Mouse (Mus musculus) spleen, adult 18-20 months (tissue): ENCODE measurements around the gene Rab44.
"Not testable (repeated sequence)": the region's sequence is repeated elsewhere in the genome, so short reads cannot be mapped to it uniquely, and the experiment has no call there.

Experiments
- DNase-seq, 2 experiments: peaks; one replicate each; pipeline ENCODE4 v3.0.0; 2022; ENCODE audit warnings: mixed read lengths in 2 of 2

The Rab44 gene

GRCm38 (mm10) chr17:29091348-29091944 lies 22.5 kb upstream of the Rab44 start:
- DNase-seq = no peak

GRCm38 (mm10) chr17:29092497-29092896 lies 21.4 kb upstream of the Rab44 start:
- DNase-seq = no peak

DNA sequence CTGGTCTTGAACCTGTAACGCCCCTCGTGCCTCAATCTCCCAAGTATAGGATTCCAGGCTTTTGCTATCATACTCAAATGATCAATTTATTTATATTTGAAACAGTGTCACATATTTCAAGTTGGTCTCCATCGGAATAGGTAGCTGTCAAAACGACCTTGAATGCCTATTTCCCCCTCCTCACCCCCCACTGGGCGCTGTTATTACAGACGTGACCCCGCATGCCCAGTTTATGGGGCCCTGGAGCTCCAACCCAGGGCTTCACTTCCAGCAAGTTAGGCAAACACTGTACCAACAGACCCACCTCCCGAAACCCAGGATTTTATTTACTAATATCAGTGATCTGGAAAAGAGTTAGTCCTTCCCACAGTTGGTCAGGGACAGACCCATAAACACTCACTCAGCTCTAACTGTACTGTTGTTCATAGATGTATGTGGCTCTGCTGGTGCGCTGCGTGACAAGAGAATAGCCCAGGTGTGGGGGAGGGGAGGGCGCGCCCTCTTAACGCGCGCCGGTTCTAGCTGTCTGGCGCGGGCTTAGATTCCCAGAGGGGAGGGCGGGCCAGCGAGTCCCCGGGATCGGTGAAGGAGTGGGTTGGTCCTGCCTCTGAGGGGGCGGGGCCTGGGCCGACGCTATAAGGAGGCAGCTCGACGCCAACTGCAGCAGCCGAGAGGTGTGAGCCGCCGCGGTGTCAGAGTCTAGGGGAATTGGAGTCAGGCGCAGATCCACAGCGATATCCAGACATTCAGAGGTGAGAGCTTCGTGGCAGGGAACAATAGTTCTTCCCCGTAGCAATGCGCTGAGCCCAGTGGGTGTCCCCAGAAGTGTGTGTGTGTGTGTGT lies 20.6 kb upstream of the Rab44 start:
- peak; percentile 63 to 72 for DNase-seq

- no peak for DNase-seq
Measured at GRCm38 (mm10) chr17:29093961-29094309, 20.0 kb upstream of the Rab44 start.

GRCm38 (mm10) chr17:29094310-29095181 lies 19.4 kb upstream of the Rab44 start:
- peak; percentile 27 to 45 for DNase-seq

DNA sequence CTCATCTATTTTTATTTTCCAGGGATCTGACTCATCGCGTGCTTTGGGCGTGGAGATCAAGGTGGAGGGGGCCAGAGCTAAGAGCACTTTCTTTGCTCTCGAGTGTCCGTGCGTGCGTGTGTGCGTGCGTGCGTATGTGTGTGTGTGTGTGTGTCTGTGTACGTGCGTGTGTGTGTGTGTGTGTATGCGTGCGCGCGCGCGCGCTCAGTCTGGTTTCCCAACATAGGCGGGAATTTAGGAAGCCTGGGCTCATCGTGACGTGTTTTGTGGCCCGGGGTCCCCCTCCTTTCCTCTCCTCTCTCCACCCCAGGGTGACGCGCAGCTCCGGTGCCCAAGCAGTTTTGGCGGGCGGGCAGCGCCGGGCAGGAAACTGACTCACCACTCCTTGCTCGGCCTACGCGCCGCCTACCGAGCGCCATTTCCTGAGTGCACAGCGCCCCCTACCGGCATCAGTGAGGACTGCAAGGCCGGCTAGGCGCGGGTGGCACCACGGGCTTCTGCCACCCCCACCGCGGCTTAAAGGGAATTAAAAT lies 18.7 kb upstream of the Rab44 start:
- DNase-seq = peak; percentile 88 to 97

DNA sequence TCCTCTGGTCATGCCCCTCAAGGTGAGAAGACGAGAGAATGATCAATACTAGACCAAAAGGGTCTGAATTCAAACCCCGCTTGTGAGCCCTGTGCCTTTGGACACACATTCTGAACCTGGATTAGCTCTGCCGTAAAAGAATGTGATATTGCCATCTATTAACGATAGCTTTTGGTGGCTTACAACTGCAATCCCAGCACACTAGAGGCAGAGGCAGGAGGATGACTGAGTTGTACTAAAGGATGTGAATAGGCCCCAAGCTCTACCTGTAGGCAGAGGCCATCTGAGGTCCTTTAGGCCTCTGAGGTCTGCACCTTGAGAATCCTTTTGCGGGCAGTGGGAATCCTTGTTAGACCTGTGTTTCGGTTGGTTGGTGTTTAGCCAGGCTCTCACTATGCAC lies 17.7 kb upstream of the Rab44 start:
- DNase-seq = no peak

DNA sequence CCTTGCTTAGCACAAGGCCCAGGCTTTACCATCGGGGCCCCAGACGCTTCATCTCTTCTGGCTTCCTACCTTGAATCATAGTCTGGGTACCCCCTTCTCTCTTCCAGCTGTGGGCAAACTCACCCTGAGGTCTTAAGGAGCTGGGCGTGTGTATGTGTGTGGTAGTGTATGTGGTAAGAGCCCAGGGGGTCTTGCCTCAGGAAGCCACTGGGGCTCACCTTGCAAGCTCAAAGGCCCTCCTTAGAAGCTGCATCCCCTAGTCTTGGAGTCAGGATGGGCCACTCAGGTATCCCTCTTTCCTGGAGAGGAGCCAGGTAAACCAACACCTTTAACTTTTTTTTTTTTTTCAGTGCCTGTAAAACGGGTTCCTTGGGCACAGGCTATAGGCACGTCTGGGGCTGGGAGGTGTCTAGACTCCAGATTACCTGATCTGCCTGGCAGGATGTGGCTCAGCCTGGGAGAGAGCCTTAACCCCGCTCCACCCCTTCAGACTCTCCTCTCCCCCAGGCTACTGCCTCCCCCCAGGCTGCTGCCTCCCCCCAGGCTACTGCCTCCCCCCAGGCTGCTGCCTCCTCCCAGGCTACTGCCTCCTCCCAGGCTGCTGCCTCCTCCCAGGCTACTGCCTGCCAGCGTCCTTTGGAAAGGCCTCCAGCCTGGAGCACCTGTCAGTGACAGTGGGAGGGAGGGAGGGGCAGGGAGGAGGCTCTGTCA lies 16.9 kb upstream of the Rab44 start:
- DNase-seq = no peak

GRCm38 (mm10) chr17:29098291-29098690 lies 15.7 kb upstream of the Rab44 start:
- DNase-seq = no peak

DNA sequence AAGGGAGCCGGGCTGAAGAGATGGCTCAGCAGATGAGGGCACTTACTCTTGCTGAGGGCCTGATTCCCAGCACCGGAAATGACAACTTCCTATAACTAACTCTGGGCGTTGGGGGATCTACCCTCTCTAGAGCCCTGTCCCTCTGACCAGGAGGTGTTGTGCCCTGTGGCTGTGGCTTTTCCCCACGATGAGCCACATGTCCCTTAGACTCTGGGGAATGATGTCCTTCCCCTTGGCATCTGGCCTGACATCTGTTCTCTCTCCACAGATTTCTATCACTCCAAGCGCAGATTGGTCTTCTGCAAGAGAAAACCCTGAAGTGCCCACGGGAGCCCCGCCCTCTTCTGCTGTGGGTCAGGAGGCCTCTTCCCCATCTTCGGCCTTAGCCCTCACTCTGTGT lies 14.9 kb upstream of the Rab44 start:
- no peak for DNase-seq

DNA sequence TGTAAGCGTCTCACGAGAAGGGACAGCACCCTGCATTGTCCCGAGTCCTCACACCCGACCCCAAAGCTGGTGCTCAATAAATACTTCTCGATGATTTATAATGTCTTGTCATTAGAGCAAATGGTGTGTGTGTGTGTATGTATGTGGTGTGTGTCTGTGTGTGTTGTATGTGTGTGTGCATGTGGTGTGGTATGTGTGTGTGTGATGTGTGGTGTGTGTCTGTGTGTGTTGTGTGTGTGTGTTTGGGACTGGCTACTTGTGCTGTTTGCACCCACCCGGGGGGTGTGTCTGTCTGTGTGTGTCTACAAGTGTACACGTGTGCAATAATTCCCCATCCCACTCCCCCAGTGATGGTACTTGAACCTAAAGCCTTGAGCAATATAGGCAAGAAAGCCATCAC lies 13.3 kb upstream of the Rab44 start:
- no peak for DNase-seq

DNA sequence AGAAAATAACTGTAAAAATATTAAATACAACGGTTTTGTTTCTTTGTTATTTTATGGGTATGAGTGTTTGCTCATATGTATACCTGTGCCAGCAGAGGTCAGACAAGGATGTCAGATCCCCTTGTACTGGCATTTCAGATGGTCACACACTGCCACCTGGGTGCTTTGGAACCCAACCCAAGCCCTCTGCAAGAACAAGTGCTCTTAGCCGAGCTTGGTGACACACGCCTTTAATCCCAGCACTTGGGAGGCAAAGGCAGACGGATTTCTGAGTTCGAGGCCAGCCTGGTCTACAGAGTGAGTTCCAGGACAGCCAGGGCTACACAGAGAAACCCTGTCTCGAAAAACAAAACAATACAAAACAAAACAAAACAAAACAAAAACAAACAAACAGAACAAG lies 3.6 kb upstream of the Rab44 start:
- not testable (repeated sequence) for DNase-seq

DNA sequence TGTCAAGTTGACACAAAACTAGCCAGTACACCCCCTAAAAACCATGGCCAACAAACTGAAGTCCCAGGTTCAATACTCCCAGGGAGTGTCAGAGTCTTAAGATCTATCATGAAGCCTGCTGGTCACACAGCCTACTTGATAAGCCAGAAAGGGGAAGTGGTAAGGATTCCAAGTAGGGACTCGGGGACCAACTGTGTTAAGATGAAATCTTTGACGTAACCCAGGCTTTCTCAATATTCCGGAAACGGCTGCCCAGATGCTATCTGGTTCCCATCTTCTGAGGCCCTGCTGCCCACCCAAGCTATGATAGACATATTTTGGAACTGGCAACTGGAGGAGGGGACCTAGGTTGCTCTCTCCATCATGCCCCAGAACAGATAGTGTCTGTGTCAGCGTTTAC lies 2.6 kb upstream of the Rab44 start:
- DNase-seq = no peak

GRCm38 (mm10) chr17:29116023-29116422 lies 2.1 kb downstream of the Rab44 start:
- no peak for DNase-seq

GRCm38 (mm10) chr17:29117006-29117648 lies 3.2 kb downstream of the Rab44 start:
- DNase-seq = no peak

- DNase-seq = no peak
Measured at GRCm38 (mm10) chr17:29118057-29118456, 4.1 kb downstream of the Rab44 start.

DNA sequence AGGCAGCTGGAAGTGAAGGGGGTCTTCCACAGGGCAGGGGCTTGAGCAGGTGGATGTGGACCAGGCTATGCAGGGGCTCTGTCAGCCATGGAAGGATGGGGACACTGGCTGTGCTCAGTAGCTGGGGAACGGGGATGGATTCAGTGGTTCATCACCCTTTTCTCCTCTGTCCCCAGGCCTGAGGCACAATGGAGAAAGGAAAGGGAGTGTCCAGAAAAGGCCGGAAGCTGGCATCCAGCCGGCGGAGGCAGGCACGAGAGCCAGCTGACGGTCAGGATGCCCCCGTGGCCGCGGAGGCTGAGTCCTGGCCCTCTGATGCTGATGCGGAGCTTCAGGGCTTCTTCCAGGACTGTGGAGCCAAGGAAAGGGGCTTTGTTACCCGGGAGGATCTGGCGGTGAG lies 6.7 kb downstream of the Rab44 start:
- no peak for DNase-seq

DNA sequence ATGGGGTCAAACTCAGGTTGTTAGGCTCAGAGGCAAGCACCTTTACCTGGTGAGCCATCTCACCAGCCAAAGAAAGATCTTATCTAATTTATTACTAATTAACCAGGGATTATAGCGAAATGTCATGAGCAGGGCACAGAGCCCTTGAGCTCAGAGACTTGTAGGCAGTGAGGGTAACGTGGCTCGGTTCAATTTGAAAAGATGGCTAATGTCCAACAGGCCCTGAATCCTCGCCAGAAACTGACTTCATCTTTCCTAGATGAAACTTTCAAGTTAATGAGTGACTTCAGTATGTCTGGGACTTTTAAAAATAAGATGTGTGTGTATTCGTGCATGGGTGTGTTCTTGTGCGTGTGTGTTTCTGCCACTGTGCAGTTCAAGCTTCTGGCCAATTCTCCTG lies 8.9 kb downstream of the Rab44 start:
- no peak for DNase-seq

- DNase-seq = no peak
Measured at GRCm38 (mm10) chr17:29123578-29124174, 9.7 kb downstream of the Rab44 start.

DNA sequence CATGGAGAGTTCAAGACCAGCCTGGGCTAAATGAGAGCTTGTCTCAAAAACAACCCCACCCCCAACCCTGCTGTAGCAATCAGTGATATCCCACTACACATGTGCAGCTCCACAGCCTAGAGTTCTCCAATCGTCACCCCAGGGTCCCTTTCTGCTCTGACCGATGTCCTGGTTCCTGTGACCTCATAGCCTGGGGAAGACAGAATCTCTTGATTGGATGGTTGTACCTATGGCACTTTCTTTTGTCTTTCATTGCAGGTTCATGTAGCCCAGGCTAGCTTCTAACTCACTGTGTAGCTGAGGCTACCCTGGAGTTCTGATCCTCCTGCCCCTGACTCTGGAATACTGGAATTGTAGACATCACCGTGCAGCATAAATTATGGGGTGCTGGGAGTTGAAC lies 12.6 kb downstream of the Rab44 start:
- no peak for DNase-seq

DNA sequence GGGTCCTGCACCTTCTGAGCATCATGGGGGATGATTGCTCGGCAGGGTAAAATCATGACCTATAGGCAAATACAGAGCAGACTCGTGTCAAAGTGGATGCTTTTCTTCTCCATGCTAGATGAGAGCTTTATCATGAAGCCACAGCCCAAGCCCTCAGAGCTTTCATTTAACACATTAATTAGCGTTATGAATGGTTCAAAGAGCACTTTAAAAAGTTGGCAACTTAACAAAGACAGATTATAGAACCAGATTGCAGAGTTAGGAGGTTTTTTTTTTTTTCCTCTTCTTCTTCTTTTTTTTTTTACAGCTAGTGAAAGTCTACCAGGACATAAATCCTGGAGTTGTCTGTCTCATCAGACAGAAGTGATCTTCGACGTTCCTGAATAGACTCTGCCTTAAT lies 15.4 kb downstream of the Rab44 start:
- DNase-seq = no peak

DNA sequence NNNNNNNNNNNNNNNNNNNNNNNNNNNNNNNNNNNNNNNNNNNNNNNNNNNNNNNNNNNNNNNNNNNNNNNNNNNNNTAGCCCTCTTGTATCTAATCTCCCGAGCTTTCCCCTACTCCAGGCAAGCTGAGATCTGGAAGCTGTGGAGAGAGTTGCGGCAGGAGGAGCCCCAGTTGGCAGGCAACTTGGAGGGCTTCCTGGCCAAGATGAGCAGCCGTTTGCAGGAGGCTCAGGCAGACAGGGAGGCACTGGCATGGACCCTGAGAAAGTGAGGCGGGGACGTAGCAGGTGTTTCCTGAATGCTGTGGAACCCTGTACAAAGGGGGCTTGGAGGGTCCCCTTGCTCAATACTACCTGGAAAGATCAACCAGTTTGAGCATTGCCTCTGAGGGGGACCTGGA lies 21.1 kb downstream of the Rab44 start:
- DNase-seq = no peak
